Mouse (Mus musculus) layer of hippocampus, adult 11-12 months (tissue): Measurements from ENCODE around the gene Gtf2ird1.
"Not testable (repeated sequence)": the region's sequence is repeated elsewhere in the genome, so short reads cannot be mapped to it uniquely, and the experiment has no call there.

Source experiments
- DNase-seq: peaks from one replicate; pipeline ENCODE4 v3.0.0; 2022; ENCODE audit warnings: low spot score

Gtf2ird1 gene

DNA sequence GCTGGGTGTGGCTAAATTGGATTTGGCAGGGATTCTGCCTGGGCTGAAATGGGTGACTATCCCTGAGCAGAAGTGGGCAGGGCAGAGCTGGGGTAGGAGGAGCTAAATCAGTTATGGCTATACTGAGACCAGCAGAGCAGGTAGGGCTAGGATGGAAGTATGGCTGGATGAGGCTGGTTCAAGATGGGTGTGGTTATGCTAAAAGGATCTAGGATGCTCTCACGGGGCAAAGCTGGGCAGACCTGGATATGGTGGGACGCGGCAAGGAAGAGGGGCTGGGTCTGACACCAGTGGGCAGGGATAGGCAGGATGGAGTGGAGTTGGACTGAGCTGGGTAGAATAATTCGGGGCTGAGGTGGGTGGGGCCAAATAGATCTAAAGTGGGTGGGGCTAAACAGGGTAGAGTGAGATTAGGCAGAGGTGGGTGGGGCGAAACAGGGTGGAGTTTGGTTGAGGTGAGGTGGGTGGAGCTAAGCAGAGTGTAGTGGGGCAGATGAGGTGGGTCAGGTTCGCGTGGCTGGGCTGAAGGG is 46.1 kb downstream of the Gtf2ird1 start:
- DNase-seq, result no peak

DNA sequence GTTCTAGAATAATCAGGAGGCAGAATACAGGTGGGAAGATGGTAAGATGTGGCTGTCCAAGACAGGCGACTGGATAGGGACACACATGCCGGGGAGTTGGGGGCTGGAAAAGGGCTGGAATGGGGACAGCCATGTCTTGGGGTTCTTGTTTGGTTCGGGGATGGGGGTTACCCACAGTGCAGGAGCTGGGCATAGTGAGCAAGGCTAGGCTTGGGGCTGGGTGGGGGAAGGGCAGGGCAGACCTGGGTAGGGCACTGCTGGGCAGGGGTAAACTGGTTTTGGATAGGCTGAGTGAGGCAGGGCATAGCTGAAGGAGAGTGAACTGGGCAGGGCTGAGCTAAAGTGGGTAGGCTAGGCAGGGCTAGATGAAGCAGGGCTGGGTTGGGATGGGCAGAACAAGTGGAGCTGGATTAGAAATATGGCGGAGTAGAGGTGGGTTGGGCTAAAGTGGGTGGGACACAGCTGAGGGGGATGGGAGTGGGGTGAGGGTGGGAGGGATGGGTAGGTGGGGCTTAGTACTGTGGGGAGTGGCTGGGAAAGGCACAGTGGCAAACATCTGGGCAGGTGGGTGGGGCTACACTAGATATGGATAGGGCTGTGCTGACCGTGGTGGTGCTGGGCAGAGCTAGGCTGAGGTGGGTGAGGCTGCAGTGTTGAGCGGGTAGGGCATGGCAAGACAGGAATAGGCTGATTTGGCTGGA is 46.8 kb downstream of the Gtf2ird1 start:
- DNase-seq, result no peak

DNA sequence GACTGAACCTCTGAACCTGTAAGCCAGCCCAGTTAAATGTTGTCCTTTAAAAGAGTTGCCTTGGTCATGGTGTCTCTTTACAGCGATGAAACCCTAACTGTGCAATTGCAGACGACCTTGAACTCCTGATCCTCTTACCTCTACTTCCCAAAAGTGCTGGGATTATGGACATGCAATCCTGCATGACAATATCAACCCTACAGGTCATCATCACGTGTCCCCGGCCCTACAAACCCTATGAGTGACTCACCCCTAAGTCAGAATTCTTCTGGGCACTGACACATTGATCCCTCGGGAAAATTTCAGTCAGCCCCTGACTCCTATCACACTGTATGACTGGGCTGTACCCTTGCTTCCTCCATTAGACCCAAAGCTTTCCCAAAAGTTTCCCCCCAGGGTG is 48.4 kb downstream of the Gtf2ird1 start:
- no peak for DNase-seq

DNA sequence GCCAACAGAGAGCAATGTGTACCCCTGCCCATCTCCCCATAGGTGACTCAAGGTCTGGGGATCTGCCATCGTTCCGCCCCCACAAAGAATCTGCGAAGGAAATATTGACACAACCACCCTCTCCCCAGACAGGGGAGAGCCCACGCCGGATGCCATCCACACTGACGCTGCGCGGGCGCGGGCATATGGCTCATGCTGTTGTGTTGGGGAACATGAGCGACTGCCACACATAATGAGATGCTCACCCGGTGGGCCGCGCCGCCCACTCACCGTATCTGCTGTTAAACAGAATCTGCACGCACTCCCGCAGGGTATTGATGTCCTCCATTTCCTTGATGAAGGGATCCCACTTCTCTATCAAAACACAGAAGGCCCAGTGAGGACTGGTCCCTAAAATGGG is 54.7 kb downstream of the Gtf2ird1 start:
- DNase-seq, result peak; percentile 80

DNA sequence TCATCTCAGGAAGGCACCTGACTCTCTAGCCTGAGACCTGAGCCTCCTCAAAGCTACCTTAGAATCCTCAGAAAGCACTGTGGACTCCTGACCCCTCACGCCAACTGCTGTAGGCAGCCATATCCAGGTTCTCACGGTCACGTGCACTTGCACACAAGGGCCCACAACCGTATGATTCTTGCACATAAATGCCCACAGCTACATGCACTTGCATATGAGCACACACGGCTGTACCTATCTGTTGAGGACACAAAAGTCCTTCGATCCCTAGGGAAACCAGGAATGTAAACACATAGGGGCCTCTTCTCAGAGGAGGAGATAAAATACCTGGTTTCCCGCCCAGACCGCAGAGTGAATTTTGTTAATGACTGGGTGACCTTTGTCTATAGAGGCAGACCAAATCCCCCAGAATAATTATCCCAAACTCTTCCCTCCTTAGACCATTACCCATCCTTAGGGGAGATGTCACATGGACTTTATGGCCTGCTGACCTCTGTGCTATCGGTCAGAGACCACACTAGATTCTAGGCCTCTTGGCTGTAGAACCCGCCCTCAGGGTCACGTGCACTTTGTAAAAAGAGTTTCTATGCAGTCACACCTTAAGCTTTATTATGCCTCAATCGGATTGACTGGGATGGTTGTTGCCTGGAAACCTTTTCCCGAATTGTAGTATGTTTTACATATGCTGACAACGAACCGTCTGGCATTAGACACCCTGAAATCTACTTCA is 58.9 kb downstream of the Gtf2ird1 start:
- DNase-seq, result no peak

DNA sequence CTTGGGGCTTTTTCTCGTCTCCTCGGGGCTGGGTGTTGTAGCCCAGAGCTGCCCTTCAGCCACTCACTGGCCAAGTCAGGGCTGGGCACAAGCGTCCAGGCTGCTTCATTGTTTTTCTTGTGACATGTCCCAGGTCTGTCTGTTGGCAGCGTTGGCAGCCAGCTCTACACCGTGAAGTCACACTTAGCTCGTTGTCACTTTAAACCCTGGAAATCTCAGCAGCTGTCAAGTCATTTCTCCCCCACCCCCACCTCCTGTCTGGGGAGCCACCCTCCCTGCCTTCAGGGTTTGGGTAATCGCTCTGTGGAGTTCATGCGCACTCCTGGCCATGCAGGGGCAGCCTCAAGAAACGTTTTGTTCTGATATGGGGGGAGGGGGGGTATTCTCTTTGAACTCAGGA is 60.0 kb downstream of the Gtf2ird1 start:
- DNase-seq, result no peak

DNA sequence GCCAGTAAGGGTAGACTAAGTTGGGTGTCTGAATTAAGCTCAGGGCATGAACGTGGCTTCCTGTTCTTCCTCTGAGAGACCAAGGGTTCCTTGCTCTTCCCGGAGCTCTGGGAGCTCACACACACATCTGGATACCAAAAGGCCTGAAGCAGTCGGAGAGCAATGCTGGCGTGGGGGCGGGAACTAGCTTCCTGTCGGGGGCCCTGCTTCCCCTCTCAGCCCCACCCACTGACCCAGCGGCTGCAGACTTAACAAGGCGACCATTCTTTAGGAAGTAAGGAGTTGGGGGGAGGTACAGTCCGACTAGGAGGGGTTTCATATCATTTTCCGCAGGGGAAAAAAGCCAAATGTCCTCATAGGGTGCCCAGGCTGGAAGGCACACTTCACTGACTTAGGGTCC is 61.9 kb downstream of the Gtf2ird1 start:
- peak; percentile 11 for DNase-seq

DNA sequence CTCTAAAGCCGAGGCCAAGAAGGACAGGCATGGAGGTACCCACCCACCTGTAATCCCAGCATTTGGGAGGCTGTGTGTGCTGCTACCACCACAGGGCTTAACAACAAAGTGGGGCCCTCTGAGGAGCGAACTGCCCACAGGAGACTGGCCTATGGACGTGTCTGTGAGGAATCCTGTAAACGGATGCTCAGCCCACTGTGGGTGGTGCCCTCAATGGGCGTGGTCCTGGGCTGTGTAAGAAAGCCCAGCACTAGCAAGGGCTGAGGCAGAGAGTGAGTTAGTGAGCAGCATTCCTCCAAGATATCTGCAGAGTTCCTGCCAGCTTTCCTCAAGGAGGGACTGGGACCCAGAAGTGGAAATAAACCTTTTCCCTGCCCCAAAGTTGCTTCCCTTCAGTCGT is 62.9 kb downstream of the Gtf2ird1 start:
- no peak for DNase-seq

DNA sequence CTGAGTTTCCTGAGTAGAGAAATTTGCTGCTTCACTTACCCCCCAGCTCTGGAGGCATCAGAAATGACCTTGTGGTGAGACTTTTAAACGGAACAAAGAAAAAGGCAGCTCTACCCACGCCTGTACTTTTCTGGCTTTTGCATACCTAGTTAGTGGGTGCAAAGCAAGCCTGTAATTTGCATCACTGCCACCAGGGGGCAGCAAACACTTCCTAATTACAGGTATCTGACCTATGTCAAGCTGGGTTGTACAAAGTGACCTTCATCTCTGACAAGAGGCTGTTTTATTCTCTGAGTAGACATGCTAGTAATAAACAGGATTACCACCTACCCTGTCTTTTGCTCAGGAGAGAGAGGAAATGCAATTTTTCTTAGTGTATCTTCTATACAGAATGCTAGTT is 71.4 kb downstream of the Gtf2ird1 start:
- DNase-seq, result peak; percentile 71

DNA sequence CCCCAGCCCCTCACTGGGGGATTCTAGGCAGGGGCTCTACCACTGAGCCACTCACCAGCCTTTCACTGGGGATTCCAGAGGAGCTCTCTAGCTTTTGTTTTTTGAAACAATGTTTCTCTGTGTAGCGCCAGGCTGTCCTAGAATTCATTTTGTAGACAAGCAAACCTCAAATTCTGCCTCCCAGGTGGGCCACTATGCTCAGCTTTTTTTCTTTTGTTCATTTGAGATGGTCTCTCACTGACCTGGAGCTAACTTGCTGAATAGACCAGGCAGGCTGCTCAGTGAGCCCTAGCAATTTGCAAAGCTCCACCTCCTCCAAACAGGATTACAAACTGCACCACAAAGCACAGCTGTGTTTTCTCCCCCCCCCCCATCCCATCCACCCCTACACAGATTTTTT is 81.3 kb downstream of the Gtf2ird1 start:
- no peak for DNase-seq

DNA sequence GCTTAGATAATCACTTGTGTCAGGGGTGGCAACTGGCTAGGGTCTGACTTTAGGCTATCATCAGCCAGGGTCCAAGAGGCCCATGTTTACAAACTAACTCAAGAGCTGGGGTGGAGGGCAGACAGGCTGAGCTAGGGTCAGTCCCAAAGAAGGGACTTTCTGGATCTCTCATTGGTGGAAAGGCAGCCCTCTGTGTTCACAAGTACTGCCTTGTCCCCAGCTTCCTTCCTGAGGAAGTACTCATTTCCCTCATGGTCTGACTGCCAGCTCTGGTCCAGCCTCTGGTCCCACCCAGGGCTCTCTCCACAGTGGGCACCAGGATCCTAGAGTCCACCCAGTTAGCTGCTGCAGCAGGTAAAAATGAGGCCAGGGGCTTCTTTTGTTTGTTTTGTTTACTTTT is 82.0 kb downstream of the Gtf2ird1 start:
- no peak for DNase-seq

DNA sequence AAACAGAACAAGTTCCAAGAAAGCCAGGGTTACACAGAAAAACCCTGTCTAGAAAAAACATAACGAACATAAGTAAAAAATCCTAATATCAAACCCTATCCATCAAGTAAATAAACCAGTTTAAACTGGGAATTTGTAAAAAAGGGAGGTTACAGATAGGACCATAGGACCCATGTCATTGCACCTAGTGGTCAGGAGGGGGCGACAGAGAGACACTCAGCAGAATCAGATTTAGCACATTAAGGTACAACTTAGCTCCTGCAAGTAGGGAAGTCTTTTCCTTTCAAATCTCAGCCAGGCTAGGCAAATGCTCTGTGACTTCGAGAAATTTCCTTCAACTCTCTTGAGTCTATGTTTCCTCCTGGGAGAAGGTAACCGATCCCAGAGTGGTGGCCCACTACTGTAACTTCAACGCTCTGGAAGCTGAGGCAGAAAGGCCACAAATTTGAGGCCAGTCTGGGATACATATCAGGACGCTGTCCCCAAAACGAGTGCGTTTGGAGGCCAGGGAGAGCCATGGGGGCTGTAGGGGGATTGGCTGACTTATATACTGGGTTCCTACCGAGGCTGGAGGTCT is 82.5 kb downstream of the Gtf2ird1 start:
- DNase-seq, result peak; percentile 69

DNA sequence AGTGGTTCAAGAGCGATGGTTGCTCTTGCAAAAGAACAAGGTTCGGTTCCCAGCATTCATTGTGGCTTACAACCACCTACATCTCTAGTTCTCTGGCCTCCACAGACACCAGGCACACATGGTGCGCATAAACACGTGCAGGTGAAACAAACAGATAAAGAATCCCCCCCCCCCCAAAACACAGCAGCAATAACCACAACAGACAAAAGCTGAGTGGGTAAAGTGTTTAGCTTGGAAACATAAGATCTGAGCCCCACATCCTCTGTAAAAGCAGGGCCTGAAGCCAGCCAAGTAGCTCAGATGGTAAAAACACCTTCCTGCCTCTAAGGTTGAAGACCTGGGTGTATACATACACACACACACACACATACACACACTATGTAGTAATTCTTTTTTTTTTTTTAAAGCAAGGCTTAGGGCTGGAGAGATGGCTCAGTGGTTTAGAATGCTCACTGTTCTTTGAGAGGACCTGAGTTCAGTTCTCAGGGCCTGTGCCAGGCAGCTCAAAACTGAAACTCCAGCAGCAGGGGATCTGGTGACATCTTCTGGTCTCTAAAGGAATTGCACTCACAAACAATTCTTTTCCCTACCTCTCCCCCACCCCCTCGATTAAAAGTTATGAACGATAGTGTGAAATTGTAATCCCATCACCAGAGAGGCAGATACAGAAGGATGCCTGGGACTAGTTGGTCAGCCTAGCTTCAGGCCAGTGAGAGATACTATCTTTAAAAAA is 83.4 kb downstream of the Gtf2ird1 start:
- DNase-seq, result no peak

DNA sequence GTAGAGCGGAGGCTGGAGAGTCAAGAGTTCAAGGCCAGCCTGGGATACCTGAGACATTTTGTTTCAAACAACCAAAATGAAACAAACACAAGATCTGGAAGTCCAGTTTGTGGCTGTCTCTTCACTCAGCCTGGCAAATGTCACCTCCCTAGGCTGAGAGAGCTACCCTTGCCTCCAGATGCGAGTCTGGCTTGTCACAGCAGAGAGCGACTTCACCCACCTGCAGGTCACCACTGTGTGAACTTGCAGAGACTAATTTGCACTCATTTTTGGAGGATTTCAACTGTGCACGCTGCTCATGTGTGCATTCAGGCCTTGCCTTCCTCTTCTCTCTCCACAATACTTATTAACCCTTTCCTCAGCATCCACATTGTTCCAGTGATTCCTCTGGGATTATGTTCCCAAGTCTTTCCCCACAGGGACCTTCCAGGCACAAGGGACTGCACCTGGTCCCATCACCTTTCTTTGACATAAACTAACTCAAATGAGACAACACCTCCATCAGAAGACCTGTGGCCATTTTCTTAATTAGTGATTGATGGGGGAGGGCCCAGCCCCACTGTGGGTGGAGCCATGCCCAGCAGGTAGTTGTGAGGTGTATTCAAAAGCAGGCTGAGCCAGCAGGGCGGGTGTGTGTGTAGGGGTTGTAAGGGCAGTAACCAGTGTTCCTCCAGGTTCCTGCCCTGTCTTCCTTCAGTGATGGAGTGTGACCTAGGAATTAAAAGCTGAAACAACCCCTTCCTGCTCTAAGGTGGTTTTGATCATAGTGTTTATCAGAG is 84.8 kb downstream of the Gtf2ird1 start:
- DNase-seq, result no peak

DNA sequence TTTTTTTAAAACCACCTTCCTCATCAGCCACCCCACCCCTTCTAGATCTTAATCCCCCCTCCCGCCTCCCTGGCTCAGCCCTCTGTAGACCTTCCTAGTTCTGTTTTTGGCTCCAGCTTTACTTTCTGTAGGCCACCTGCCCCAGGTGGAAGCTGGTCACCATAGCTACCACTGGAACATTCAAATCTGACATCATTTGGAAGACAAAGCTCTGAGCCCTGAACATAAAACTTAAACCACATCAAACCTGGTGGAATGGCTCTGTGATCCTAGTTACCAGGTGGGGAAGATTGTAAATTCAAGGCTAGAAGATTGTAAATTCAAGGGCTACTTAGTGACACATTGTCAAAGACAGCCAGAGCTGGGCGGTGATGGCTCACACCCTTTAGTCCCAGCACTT is 85.7 kb downstream of the Gtf2ird1 start:
- no peak for DNase-seq

DNA sequence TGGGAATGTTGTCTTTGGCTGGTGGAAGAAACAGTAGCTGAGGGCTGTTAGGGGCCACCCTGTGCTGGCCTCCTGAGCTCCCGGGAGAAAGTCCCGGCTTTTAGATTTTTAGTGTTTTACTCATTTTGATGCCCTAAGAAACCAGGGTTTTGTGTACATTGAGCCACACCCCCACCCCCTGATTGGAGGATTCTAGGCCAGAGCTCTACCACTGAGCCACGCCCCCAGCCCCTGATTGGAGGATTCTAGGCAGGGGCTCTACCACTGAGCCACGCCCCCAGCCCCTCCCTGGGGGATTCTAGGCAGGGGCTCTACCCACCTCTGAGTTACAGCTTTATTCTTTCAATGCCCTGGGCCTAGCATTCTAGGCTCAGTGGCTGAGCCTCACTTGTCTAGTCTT is 97.4 kb downstream of the Gtf2ird1 start:
- no peak for DNase-seq

DNA sequence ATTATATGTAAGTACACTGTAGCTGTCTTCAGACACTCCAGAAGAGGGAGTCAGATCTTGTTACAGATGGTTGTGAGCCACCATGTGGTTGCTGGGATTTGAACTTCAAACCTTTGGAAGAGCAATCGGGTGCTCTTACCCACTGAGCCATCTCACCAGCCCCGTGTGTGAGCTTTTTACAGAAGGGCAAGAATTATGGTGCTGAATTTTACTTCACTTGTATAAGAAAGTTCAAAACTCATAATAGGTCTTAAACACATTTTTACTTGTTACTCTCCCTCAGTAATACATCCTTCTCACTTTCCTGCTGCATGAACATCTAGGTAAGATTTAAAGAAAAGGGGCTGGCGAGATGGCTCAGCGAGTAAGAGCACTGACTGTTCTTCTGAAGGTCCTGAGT is 101.1 kb downstream of the Gtf2ird1 start:
- not testable (repeated sequence) for DNase-seq

DNA sequence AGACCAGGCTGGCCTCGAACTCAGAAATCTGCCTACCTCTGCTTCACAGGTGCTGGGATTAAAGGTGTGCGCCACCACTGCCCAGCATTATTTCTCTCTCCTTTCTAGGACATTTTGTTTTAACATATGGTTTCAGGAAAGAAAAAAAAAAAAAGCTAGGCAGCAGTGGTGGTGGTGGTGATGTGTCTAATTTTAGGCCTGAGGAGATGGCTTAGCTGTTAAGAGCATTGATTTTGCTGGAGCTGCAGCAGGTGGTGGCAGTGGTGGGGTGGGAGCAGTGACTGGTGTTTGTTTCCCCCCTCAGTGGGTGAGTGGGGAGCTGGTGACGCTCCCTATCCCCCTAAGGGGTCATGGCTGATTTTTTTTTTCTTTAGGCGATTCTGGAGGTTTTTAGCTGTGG is 103.4 kb downstream of the Gtf2ird1 start:
- no peak for DNase-seq

DNA sequence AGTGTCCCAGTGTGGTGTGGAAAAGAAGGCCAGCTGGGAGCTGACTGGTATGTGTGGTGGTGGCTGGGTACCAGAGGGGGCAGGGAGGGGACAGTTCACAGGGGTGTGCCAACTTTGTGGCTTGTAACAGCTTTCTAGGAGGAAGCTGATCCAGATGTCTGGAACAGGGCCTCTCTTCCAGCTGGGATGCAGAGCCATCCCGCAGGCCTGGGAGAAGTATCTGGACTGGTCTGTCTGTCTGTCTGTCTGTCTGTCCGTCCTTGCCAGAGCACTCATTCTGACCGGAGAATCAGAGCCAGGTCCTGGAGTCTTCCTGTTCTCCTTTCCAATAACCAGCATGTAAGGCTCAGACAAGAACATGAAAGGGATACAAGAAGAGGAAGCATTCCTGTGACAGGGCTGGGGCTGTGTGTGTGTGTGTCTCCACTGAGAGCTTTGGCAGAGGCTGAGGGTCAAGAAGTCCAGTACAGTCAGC is 104.0 kb downstream of the Gtf2ird1 start:
- peak; percentile 11 for DNase-seq

DNA sequence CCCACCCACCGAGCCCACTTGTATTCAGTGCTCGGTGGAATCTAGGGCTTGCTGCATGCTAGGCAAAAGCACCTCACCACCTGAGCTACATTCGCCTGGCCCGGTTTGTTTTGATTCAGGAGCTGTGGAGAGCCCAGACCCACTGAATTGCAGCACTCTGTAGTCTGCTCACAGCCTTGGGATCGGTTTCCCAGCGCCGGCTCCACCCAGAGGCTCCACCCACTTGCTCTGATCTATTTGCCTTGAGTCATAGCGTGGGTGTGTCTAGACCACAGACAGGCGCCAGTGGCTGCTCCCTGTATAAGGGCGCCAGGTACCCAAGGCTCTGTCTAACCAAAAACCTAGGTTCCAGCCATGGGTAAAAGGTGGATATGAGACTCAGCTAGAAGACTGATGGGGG is 105.9 kb downstream of the Gtf2ird1 start:
- peak; percentile 30 for DNase-seq

DNA sequence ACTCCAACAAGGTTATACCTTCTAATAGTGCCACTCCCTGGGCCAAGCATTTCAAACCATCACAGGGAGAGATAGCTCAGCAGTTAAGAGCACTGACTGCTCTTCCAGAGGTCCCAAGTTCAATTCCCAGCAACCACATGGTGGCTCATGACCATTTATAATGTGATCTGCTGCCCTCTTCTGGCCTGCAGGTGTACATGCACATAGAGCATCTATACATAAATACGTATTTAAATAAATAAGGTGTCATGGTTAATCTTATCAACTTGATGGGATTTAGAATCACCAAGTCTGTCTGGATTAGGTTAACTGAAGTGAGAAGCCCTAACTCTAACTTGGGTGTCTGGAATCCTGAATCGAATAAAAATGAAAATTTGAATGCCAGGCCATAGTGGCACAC is 109.5 kb downstream of the Gtf2ird1 start:
- no peak for DNase-seq

DNA sequence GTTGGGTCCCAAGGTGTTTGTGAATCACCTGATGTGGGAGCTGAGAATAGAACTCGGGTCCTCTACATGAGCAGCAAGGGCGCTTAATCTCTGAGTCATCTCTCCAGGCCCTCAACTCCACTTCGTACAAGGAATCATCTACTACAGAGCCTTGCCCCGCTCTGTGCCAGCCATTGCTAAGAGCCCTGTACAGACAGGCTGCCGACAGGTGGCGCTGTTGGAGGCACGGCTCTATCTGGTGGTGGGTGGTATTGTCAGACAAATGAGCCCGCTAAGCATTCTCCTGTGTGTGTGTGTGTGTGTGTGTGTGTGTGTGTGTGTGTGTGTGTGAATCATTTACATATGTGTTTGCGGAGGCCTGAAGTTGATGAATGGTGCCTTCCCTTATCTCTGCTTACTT is 111.1 kb downstream of the Gtf2ird1 start:
- DNase-seq, result no peak
